Mouse (Mus musculus): ENCODE measurements at regions not wholly inside any gene's neighbourhood (a gene's known extent, or its start where the extent isn't known, plus 50 kb on each side); places are given as distances from the start of the nearest gene placed in this dataset.

- TF ChIP-seq POLR2A (IDR thresholded peaks at IDR 0.05; ENCODE audit: borderline replicate concordance, extremely low read depth, insufficient read depth, insufficient read length, poor library complexity, severe bottlenecking) (no peak), CTCF (IDR thresholded peaks at IDR 0.05; ENCODE audit: borderline replicate concordance, extremely low read depth, insufficient read depth, insufficient read length) (peak; percentile 98)
These were observed 59.0 kb upstream of the Cd34 start for GRCm38 (mm10) chr1:194879324-194880233.

Data from brain, embryonic 14.5 days (tissue).